Mouse (Mus musculus): ENCODE results near the gene Svep1. TPM values are rescaled to one million over a fixed set of nuclear protein-coding genes. Genes with fewer than 3 reads are reported as not detected.

Gene Svep1
- total RNA-seq (2015; ENCODE audit: low replicate concordance) (0.42 TPM in 1 of 2 replicates, not detected in the other), total RNA-seq (2017; ENCODE audit: low replicate concordance) (not detected in 2 replicates)

- no peak for ATAC-seq (replicated peaks; ENCODE audit: low FRiP score, poor library complexity, severe bottlenecking)
Observed at GRCm38 (mm10) chr4:58206115-58206945, at the start of gene Svep1. Gene Svep1, minus strand, starts transcription at chr4:58206859.

GRCm38 (mm10) chr4:58253410-58253809, 46.8 kb upstream of the Svep1 start:
- ATAC-seq (replicated peaks; ENCODE audit: low FRiP score, poor library complexity, severe bottlenecking): no peak

- ATAC-seq (replicated peaks; ENCODE audit: low FRiP score, poor library complexity, severe bottlenecking): no peak
Observed at GRCm38 (mm10) chr4:58252381-58252780, 45.7 kb upstream of the Svep1 start.

- no peak for ATAC-seq (replicated peaks; ENCODE audit: low FRiP score, poor library complexity, severe bottlenecking)
Observed at GRCm38 (mm10) chr4:58245544-58245943, 38.9 kb upstream of the Svep1 start.

GRCm38 (mm10) chr4:58240416-58240815, 33.8 kb upstream of the Svep1 start:
- ATAC-seq (replicated peaks; ENCODE audit: low FRiP score, poor library complexity, severe bottlenecking): no peak

GRCm38 (mm10) chr4:58235828-58236227, 29.2 kb upstream of the Svep1 start:
- no peak for ATAC-seq (replicated peaks; ENCODE audit: low FRiP score, poor library complexity, severe bottlenecking)

GRCm38 (mm10) chr4:58223499-58223898, 16.8 kb upstream of the Svep1 start:
- no peak for ATAC-seq (replicated peaks; ENCODE audit: low FRiP score, poor library complexity, severe bottlenecking)

- no peak for ATAC-seq (replicated peaks; ENCODE audit: low FRiP score, poor library complexity, severe bottlenecking)
Observed at GRCm38 (mm10) chr4:58211374-58211773, 4.7 kb upstream of the Svep1 start.

- no peak for ATAC-seq (replicated peaks; ENCODE audit: low FRiP score, poor library complexity, severe bottlenecking)
Observed at GRCm38 (mm10) chr4:58210557-58211090, 4.0 kb upstream of the Svep1 start.

- no peak for ATAC-seq (replicated peaks; ENCODE audit: low FRiP score, poor library complexity, severe bottlenecking)
Observed at GRCm38 (mm10) chr4:58205750-58206114, 927 bp downstream of the Svep1 start.

GRCm38 (mm10) chr4:58201703-58202102, 5.0 kb downstream of the Svep1 start:
- no peak for ATAC-seq (replicated peaks; ENCODE audit: low FRiP score, poor library complexity, severe bottlenecking)

GRCm38 (mm10) chr4:58200826-58201225, 5.8 kb downstream of the Svep1 start:
- no peak for ATAC-seq (replicated peaks; ENCODE audit: low FRiP score, poor library complexity, severe bottlenecking)

GRCm38 (mm10) chr4:58197230-58197629, 9.4 kb downstream of the Svep1 start:
- ATAC-seq (replicated peaks; ENCODE audit: low FRiP score, poor library complexity, severe bottlenecking): no peak

GRCm38 (mm10) chr4:58196795-58197194, 9.9 kb downstream of the Svep1 start:
- ATAC-seq (replicated peaks; ENCODE audit: low FRiP score, poor library complexity, severe bottlenecking): no peak

- ATAC-seq (replicated peaks; ENCODE audit: low FRiP score, poor library complexity, severe bottlenecking): no peak
Observed at GRCm38 (mm10) chr4:58195936-58196335, 10.7 kb downstream of the Svep1 start.

- ATAC-seq (replicated peaks; ENCODE audit: low FRiP score, poor library complexity, severe bottlenecking): no peak
Observed at GRCm38 (mm10) chr4:58189281-58189680, 17.4 kb downstream of the Svep1 start.

GRCm38 (mm10) chr4:58185401-58185800, 21.3 kb downstream of the Svep1 start:
- ATAC-seq (replicated peaks; ENCODE audit: low FRiP score, poor library complexity, severe bottlenecking): no peak

- no peak for ATAC-seq (replicated peaks; ENCODE audit: low FRiP score, poor library complexity, severe bottlenecking)
Observed at GRCm38 (mm10) chr4:58184681-58185341, 21.8 kb downstream of the Svep1 start.

- no peak for ATAC-seq (replicated peaks; ENCODE audit: low FRiP score, poor library complexity, severe bottlenecking)
Observed at GRCm38 (mm10) chr4:58183897-58184296, 22.8 kb downstream of the Svep1 start.

- no peak for ATAC-seq (replicated peaks; ENCODE audit: low FRiP score, poor library complexity, severe bottlenecking)
Observed at GRCm38 (mm10) chr4:58178489-58178888, 28.2 kb downstream of the Svep1 start.

GRCm38 (mm10) chr4:58177256-58177655, 29.4 kb downstream of the Svep1 start:
- ATAC-seq (replicated peaks; ENCODE audit: low FRiP score, poor library complexity, severe bottlenecking): no peak
